Mouse (Mus musculus): ENCODE results near the gene Nkain4. TPM values are rescaled to one million over a fixed set of nuclear protein-coding genes. Genes with fewer than 3 reads are reported as not detected.

Gene Nkain4
- polyA plus RNA-seq, 1 experiment from 2014 or later: 82.7 TPM

DNA sequence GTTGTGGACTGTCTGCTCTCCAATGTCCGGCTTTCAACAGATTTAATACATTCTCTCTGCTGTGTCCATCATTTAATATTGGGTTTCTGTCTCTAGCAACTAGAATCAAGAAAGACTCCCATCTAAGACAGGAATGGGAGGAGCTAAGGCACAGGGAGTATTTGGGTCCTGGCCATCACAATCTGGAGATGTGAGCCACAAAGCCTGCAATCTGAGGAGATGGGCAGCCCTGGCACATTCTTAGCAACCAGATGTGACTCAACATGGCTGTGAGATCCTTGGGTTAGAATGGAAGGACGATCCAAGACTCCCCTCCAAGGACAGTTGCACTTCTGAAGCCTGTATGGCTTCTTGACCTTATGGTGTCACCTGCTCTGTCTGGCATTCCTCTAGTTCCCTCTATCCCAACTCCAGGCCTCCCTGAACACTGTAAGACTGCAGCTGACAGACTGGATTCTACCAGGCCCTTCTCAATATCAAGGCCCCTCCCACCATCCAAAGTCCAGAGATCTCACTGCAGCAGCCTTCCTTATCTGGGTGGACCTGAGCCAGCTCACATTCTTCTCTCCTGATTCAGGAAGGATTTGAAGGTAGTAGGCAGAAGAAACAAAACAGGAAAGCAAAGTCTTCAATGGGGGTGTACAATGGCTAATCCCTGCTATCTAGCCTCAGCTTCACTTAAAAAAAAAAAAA lies 8.3 kb upstream of the Nkain4 start:
- Histone ChIP-seq H3K4me2 (ENCODE audit: low read length) (no peak overlapping the region), H3K27me3 (ENCODE audit: control insufficient read depth, insufficient read depth, low read depth, low read length) (no peaks in the 10 kb centered on the region), H3K36me3 (ENCODE audit: control insufficient read depth, insufficient read depth, low read length) (no peaks in the 10 kb centered on the region), H3K27ac (ENCODE audit: low read length) (no peak overlapping the region), H3K9me3 (replicated peaks; ENCODE audit: control insufficient read depth, low read length, poor library complexity, severe bottlenecking) (no peaks in the 10 kb centered on the region), H3K9ac (ENCODE audit: low read depth, low read length) (no peak overlapping the region), H3K4me3 (ENCODE audit: low read depth, low read length) (no peak overlapping the region), H3K4me1 (ENCODE audit: control insufficient read depth, insufficient read depth, low read length) (peaks cover 10% of the 10 kb centered on the region)
- no peak for ATAC-seq
- WGBS: 77% methylated on average over 2 of the region's 2 CpGs

DNA sequence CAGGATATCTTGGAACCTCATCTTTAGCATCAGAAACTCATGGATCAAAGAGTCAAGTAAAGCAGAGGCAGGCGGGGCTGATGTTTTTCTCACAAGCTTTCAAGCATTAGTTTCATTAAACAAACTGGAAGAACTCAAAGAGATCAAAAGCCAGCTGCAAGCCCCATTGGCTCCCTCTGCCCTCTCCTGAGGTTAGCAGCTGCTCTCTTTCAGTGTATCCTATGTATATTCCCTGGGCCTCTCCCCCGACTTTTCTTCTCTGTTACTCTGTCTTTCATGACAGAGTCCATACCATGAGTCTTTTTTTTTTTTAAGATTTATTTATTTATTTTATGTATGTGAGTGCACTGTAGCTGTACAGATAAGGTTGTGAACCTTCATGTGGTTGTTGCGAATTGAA lies 5.7 kb upstream of the Nkain4 start:
- no peak overlapping the region for H3K4me3 ChIP-seq (ENCODE audit: low read depth, low read length)
- H3K4me1 ChIP-seq (ENCODE audit: control insufficient read depth, insufficient read depth, low read length): peaks cover under 1% of the 10 kb centered on the region; the same call in 1 of the 2 replicates
- no peak for ATAC-seq
- H3K27me3 ChIP-seq (ENCODE audit: control insufficient read depth, insufficient read depth, low read depth, low read length): no peaks in the 10 kb centered on the region
- no peak overlapping the region for H3K9ac ChIP-seq (ENCODE audit: low read depth, low read length)
- no peak overlapping the region for H3K4me2 ChIP-seq (ENCODE audit: low read length)
- no peak overlapping the region for H3K27ac ChIP-seq (ENCODE audit: low read length)
- no peaks in the 10 kb centered on the region for H3K9me3 ChIP-seq (replicated peaks; ENCODE audit: control insufficient read depth, low read length, poor library complexity, severe bottlenecking)
- H3K36me3 ChIP-seq (ENCODE audit: control insufficient read depth, insufficient read depth, low read length): no peaks in the 10 kb centered on the region
- 81% methylated on average over 3 of the region's 3 CpGs for WGBS

DNA sequence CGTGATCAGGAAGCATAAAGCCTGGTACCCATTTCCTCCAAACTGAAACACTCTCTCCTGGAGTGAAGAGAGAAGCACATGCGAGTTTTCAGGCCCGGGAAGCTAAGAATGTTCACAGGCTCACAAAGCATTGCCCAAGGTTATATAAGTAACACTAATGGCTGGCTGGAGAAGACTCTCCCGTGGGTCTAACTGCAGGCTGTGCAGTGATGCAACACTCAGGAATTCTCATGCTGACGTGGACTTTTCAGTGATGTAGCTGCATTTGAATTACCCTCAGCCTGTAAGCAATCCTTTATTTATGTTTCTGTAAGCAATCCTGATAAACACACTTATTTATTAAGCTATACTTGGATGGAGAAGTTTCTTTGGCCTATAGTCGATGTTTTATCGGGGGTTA lies 5.1 kb upstream of the Nkain4 start:
- ATAC-seq: no peak
- H3K9me3 ChIP-seq (replicated peaks; ENCODE audit: control insufficient read depth, low read length, poor library complexity, severe bottlenecking): no peaks in the 10 kb centered on the region
- H3K36me3 ChIP-seq (ENCODE audit: control insufficient read depth, insufficient read depth, low read length): no peaks in the 10 kb centered on the region
- no peaks in the 10 kb centered on the region for H3K27me3 ChIP-seq (ENCODE audit: control insufficient read depth, insufficient read depth, low read depth, low read length)
- H3K4me1 ChIP-seq (ENCODE audit: control insufficient read depth, insufficient read depth, low read length): peaks cover 5% of the 10 kb centered on the region; the same call in 1 of the 2 replicates
- no peak overlapping the region for H3K4me3 ChIP-seq (ENCODE audit: low read depth, low read length)
- no peak overlapping the region for H3K9ac ChIP-seq (ENCODE audit: low read depth, low read length)
- 80% methylated on average over 7 of the region's 7 CpGs for WGBS
- H3K27ac ChIP-seq (ENCODE audit: low read length): no peak overlapping the region
- H3K4me2 ChIP-seq (ENCODE audit: low read length): no peak overlapping the region

DNA sequence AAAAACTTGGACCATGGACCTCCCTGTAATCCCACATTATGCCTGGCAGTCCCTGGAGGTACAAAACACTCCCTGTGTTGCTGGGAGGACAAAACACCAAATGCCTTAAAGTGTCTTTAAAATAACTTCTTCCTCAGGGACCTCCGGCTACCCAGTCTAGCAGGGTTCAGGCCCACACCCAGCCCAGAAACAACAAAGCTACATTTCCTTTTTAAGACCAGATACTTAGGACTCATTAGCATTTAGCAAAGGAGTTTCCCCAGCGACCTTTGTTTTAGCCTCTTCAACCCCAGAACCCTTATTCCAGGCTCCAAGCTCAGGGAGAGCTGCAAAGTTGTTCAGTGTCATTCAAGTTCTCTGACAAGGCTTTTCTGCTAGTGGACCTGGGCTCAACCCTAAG lies 861 bp downstream of the Nkain4 start:
- peak overlapping the region; percentile 79 for H3K9ac ChIP-seq (ENCODE audit: low read depth, low read length)
- peak overlapping the region; percentile 73 for H3K4me3 ChIP-seq (ENCODE audit: low read depth, low read length)
- ATAC-seq: no peak
- no peaks in the 10 kb centered on the region for H3K9me3 ChIP-seq (replicated peaks; ENCODE audit: control insufficient read depth, low read length, poor library complexity, severe bottlenecking)
- H3K4me2 ChIP-seq (ENCODE audit: low read length): peak overlapping the region; percentile 76
- H3K36me3 ChIP-seq (ENCODE audit: control insufficient read depth, insufficient read depth, low read length): no peaks in the 10 kb centered on the region
- H3K27ac ChIP-seq (ENCODE audit: low read length): peak overlapping the region; percentile 88
- H3K27me3 ChIP-seq (ENCODE audit: control insufficient read depth, insufficient read depth, low read depth, low read length): no peaks in the 10 kb centered on the region
- WGBS: 1% methylated on average over 2 of the region's 2 CpGs
- H3K4me1 ChIP-seq (ENCODE audit: control insufficient read depth, insufficient read depth, low read length): peaks cover 25% of the 10 kb centered on the region

DNA sequence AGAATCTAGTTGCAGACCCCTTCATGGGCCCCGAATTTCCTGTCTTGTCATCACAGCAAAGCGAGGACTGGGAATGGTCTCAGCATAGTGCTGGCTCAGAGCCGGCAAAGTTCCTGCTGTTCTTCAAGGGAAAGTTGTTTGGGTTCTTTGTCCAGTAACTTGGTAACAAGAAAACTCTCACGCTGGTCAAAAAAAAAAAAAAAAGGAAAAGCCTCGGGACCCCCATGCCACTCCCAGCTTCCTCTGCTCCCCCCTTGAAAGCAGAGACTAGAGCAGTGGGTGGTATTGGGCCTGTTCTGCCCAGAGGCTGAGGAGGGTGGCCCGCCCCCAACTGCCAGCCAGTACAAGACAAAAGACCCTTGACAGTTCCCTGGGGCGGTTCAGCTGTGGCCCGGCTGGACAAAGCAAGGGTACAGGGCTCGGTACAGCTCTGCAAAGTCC lies 1.7 kb downstream of the Nkain4 start:
- Histone ChIP-seq H3K36me3 (ENCODE audit: control insufficient read depth, insufficient read depth, low read length) (no peaks in the 10 kb centered on the region), H3K9me3 (replicated peaks; ENCODE audit: control insufficient read depth, low read length, poor library complexity, severe bottlenecking) (no peaks in the 10 kb centered on the region), H3K9ac (ENCODE audit: low read depth, low read length) (peak overlapping the region; percentile 79), H3K27me3 (ENCODE audit: control insufficient read depth, insufficient read depth, low read depth, low read length) (no peaks in the 10 kb centered on the region), H3K4me1 (ENCODE audit: control insufficient read depth, insufficient read depth, low read length) (peaks cover 25% of the 10 kb centered on the region), H3K27ac (ENCODE audit: low read length) (peak overlapping the region; percentile 88), H3K4me2 (ENCODE audit: low read length) (peak overlapping the region; percentile 76), H3K4me3 (ENCODE audit: low read depth, low read length) (peak overlapping the region; percentile 73)
- ATAC-seq: peak; percentile 44; the same call in 1 of the 2 replicates
- 3% methylated on average over 9 of the region's 9 CpGs for WGBS

DNA sequence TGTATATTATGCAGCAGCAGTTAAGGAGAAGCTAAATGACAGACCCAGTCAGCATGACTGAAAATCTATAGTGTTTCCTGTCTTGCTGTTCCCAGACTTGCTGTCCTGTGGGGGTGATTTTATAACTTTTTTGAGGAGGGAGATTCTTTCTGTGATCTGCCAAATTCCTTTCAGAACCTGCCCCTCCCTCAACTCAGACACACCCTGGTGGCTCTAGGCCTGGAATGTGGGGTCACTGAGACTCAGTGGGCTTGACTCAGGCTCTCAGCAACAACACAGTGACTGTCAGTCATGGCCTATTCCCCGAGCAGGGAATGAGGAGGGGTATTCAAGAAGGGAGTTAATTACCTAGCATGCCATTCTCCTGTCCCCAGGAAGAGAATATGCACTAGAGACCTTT lies 4.6 kb downstream of the Nkain4 start:
- Histone ChIP-seq H3K36me3 (ENCODE audit: control insufficient read depth, insufficient read depth, low read length) (no peaks in the 10 kb centered on the region), H3K27ac (ENCODE audit: low read length) (no peak overlapping the region), H3K9ac (ENCODE audit: low read depth, low read length) (no peak overlapping the region), H3K27me3 (ENCODE audit: control insufficient read depth, insufficient read depth, low read depth, low read length) (no peaks in the 10 kb centered on the region), H3K4me3 (ENCODE audit: low read depth, low read length) (no peak overlapping the region), H3K4me1 (ENCODE audit: control insufficient read depth, insufficient read depth, low read length) (peaks cover 22% of the 10 kb centered on the region), H3K4me2 (ENCODE audit: low read length) (no peak overlapping the region), H3K9me3 (replicated peaks; ENCODE audit: control insufficient read depth, low read length, poor library complexity, severe bottlenecking) (no peaks in the 10 kb centered on the region)
- 29% methylated on average over 1 of the region's 1 CpGs for WGBS
- ATAC-seq: no peak

DNA sequence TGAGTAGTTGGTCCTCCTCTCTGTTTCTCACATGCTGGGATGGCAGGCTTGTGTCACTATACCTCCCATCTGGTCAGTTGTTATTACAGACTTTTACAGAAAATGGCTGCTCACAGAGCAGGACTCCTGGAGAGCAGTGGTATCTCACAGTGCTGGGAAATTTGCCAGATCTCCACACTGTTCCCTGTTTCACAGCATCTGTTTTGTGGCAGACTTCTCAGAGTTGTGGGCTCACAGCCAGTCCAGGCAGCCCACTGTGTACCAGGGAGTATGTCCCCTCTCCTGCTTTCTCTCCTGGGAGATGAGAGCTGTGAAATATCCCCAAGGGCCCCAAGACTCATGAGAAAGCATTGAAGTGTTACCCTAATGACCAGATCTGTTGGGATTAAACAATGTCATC lies 12.6 kb downstream of the Nkain4 start:
- no peak overlapping the region for H3K4me2 ChIP-seq (ENCODE audit: low read length)
- no peaks in the 10 kb centered on the region for H3K9me3 ChIP-seq (replicated peaks; ENCODE audit: control insufficient read depth, low read length, poor library complexity, severe bottlenecking)
- H3K9ac ChIP-seq (ENCODE audit: low read depth, low read length): no peak overlapping the region
- no peaks in the 10 kb centered on the region for H3K36me3 ChIP-seq (ENCODE audit: control insufficient read depth, insufficient read depth, low read length)
- no peaks in the 10 kb centered on the region for H3K4me1 ChIP-seq (ENCODE audit: control insufficient read depth, insufficient read depth, low read length)
- ATAC-seq: no peak
- H3K4me3 ChIP-seq (ENCODE audit: low read depth, low read length): no peak overlapping the region
- no peaks in the 10 kb centered on the region for H3K27me3 ChIP-seq (ENCODE audit: control insufficient read depth, insufficient read depth, low read depth, low read length)
- H3K27ac ChIP-seq (ENCODE audit: low read length): no peak overlapping the region

GRCm38 (mm10) chr2:180940187-180940586 lies 14.3 kb downstream of the Nkain4 start:
- no peaks in the 10 kb centered on the region for H3K4me1 ChIP-seq (ENCODE audit: control insufficient read depth, insufficient read depth, low read length)
- H3K9me3 ChIP-seq (replicated peaks; ENCODE audit: control insufficient read depth, low read length, poor library complexity, severe bottlenecking): no peaks in the 10 kb centered on the region
- H3K9ac ChIP-seq (ENCODE audit: low read depth, low read length): no peak overlapping the region
- H3K27me3 ChIP-seq (ENCODE audit: control insufficient read depth, insufficient read depth, low read depth, low read length): no peaks in the 10 kb centered on the region
- ATAC-seq: no peak
- no peak overlapping the region for H3K27ac ChIP-seq (ENCODE audit: low read length)
- no peak overlapping the region for H3K4me2 ChIP-seq (ENCODE audit: low read length)
- H3K4me3 ChIP-seq (ENCODE audit: low read depth, low read length): no peak overlapping the region
- 0 out of 2 replicates have a peak, but pooled peaks cover 2% of the 10 kb centered on the region for H3K36me3 ChIP-seq (ENCODE audit: control insufficient read depth, insufficient read depth, low read length)

GRCm38 (mm10) chr2:180932418-180932817 lies 22.1 kb downstream of the Nkain4 start:
- 83% methylated on average over 1 of the region's 1 CpGs for WGBS
- no peaks in the 10 kb centered on the region; the same call in 1 of the 2 replicates for H3K4me1 ChIP-seq (ENCODE audit: control insufficient read depth, insufficient read depth, low read length)
- H3K27me3 ChIP-seq (ENCODE audit: control insufficient read depth, insufficient read depth, low read depth, low read length): no peaks in the 10 kb centered on the region
- no peak for ATAC-seq
- H3K4me3 ChIP-seq (ENCODE audit: low read depth, low read length): no peak overlapping the region
- H3K4me2 ChIP-seq (ENCODE audit: low read length): no peak overlapping the region
- no peak overlapping the region for H3K9ac ChIP-seq (ENCODE audit: low read depth, low read length)
- 0 out of 2 replicates have a peak, but pooled peaks cover 2% of the 10 kb centered on the region for H3K36me3 ChIP-seq (ENCODE audit: control insufficient read depth, insufficient read depth, low read length)
- H3K27ac ChIP-seq (ENCODE audit: low read length): no peak overlapping the region
- H3K9me3 ChIP-seq (replicated peaks; ENCODE audit: control insufficient read depth, low read length, poor library complexity, severe bottlenecking): no peaks in the 10 kb centered on the region

Data from midbrain, embryonic 16.5 days (tissue).